Mouse (Mus musculus) cerebellum, postnatal 14 days (tissue): ENCODE data around the gene Cdkl2.

ENCODE experiments used
- DNase-seq, 2 experiments: peaks; one replicate each; pipeline ENCODE4 v3.0.0; 2021; ENCODE audit warnings: mixed read lengths in 2 of 2

Cdkl2 gene

GRCm38 (mm10) chr5:91991191-91991937, 52.3 kb downstream of the Cdkl2 start:
- DNase-seq = no peak

- no peak for DNase-seq
Measured at GRCm38 (mm10) chr5:91989261-91989660, 54.4 kb downstream of the Cdkl2 start.

GRCm38 (mm10) chr5:91987799-91988198, 55.9 kb downstream of the Cdkl2 start:
- DNase-seq = no peak

- DNase-seq = no peak
Measured at GRCm38 (mm10) chr5:91987236-91987635, 56.4 kb downstream of the Cdkl2 start, which contains the start of gene Odaph. Gene Odaph, plus strand, starts transcription at chr5:91987475.

- no peak for DNase-seq
Measured at GRCm38 (mm10) chr5:91985721-91986120, 58.0 kb downstream of the Cdkl2 start.

- no peak for DNase-seq
Measured at GRCm38 (mm10) chr5:91983490-91983889, 60.2 kb downstream of the Cdkl2 start.

GRCm38 (mm10) chr5:91981176-91981840, 62.4 kb downstream of the Cdkl2 start:
- no peak for DNase-seq

- no peak for DNase-seq
Measured at GRCm38 (mm10) chr5:91977397-91977770, 66.3 kb downstream of the Cdkl2 start.

- DNase-seq = no peak
Measured at GRCm38 (mm10) chr5:91976566-91977396, 66.9 kb downstream of the Cdkl2 start.

- no peak for DNase-seq
Measured at GRCm38 (mm10) chr5:91975758-91976157, 67.9 kb downstream of the Cdkl2 start.

GRCm38 (mm10) chr5:91974002-91974401, 69.7 kb downstream of the Cdkl2 start:
- no peak for DNase-seq

- no peak for DNase-seq
Measured at GRCm38 (mm10) chr5:91972046-91972445, 71.6 kb downstream of the Cdkl2 start.

GRCm38 (mm10) chr5:91962639-91963440, 80.8 kb downstream of the Cdkl2 start, which contains the start of gene Rchy1:
Gene Rchy1, minus strand, starts transcription at chr5:91963068.
- peak; percentile 95 for DNase-seq

- no peak for DNase-seq
Measured at GRCm38 (mm10) chr5:91962259-91962638, 81.4 kb downstream of the Cdkl2 start.

- DNase-seq = peak in 1 of 2 experiments; percentile 16
Measured at GRCm38 (mm10) chr5:91961370-91961769, 82.3 kb downstream of the Cdkl2 start.

GRCm38 (mm10) chr5:91960606-91961254, 83.0 kb downstream of the Cdkl2 start:
- peak in 1 of 2 experiments; percentile 26 for DNase-seq

- DNase-seq = no peak
Measured at GRCm38 (mm10) chr5:91959986-91960385, 83.7 kb downstream of the Cdkl2 start.

- DNase-seq = no peak
Measured at GRCm38 (mm10) chr5:91959096-91959495, 84.6 kb downstream of the Cdkl2 start.

- no peak for DNase-seq
Measured at GRCm38 (mm10) chr5:91956991-91957760, 86.5 kb downstream of the Cdkl2 start.
